Mouse (Mus musculus): ENCODE measurements around the gene Msrb2. TPM values are rescaled to one million over a fixed set of nuclear protein-coding genes. Genes with fewer than 3 reads are reported as not detected.

Gene Msrb2
- polyA plus RNA-seq, 1 experiment from 2014 or later: 27.2 TPM

GRCm38 (mm10) chr2:19422226-19422625 is 51.0 kb downstream of the Msrb2 start:
- no peak overlapping the region for H3K4me3 ChIP-seq (ENCODE audit: low read depth, low read length)
- ATAC-seq (no peak), DNase-seq (ENCODE audit: low spot score) (no peak)
- H3K36me3 ChIP-seq (ENCODE audit: insufficient read depth, low read length): no peaks in the 10 kb centered on the region
- no peak overlapping the region for H3K9ac ChIP-seq (replicated peaks; ENCODE audit: low read depth)
- H3K27ac ChIP-seq (ENCODE audit: low read length): no peak overlapping the region
- no peaks in the 10 kb centered on the region for H3K4me1 ChIP-seq (ENCODE audit: insufficient read depth, low read depth, low read length)
- TF ChIP-seq CTCF (IDR thresholded peaks at IDR 0.05) (no peak), EP300 (IDR thresholded peaks at IDR 0.05) (no peak)
- no peak overlapping the region for H3K4me2 ChIP-seq (replicated peaks; ENCODE audit: low read depth, low read length)
- no peaks in the 10 kb centered on the region for H3K27me3 ChIP-seq (replicated peaks; ENCODE audit: insufficient read depth, low read length)
- H3K9me3 ChIP-seq (ENCODE audit: low read length): no peaks in the 10 kb centered on the region

- Histone ChIP-seq H3K4me1 (ENCODE audit: insufficient read depth, low read depth, low read length) (no peaks in the 10 kb centered on the region), H3K9ac (replicated peaks; ENCODE audit: low read depth) (no peak overlapping the region), H3K4me3 (ENCODE audit: low read depth, low read length) (no peak overlapping the region), H3K9me3 (ENCODE audit: low read length) (no peaks in the 10 kb centered on the region), H3K27ac (ENCODE audit: low read length) (no peak overlapping the region), H3K27me3 (replicated peaks; ENCODE audit: insufficient read depth, low read length) (no peaks in the 10 kb centered on the region), H3K36me3 (ENCODE audit: insufficient read depth, low read length) (no peaks in the 10 kb centered on the region), H3K4me2 (replicated peaks; ENCODE audit: low read depth, low read length) (no peak overlapping the region)
- DNase-seq (ENCODE audit: low spot score) (no peak), ATAC-seq (no peak)
- TF ChIP-seq EP300 (IDR thresholded peaks at IDR 0.05): no peak
- no peak for TF ChIP-seq CTCF (IDR thresholded peaks at IDR 0.05)
- 74% methylated on average over 6 of the region's 6 CpGs for WGBS
Observed at GRCm38 (mm10) chr2:19423086-19423485, 51.8 kb downstream of the Msrb2 start.

GRCm38 (mm10) chr2:19429031-19429430 is 57.8 kb downstream of the Msrb2 start:
- Histone ChIP-seq H3K4me3 (ENCODE audit: low read depth, low read length) (no peak overlapping the region), H3K4me2 (replicated peaks; ENCODE audit: low read depth, low read length) (no peak overlapping the region), H3K27ac (ENCODE audit: low read length) (no peak overlapping the region), H3K4me1 (ENCODE audit: insufficient read depth, low read depth, low read length) (no peaks in the 10 kb centered on the region), H3K9ac (replicated peaks; ENCODE audit: low read depth) (no peak overlapping the region), H3K9me3 (ENCODE audit: low read length) (no peaks in the 10 kb centered on the region), H3K27me3 (replicated peaks; ENCODE audit: insufficient read depth, low read length) (peaks cover 37% of the 10 kb centered on the region), H3K36me3 (ENCODE audit: insufficient read depth, low read length) (no peaks in the 10 kb centered on the region)
- TF ChIP-seq EP300 (IDR thresholded peaks at IDR 0.05) (no peak), CTCF (IDR thresholded peaks at IDR 0.05) (no peak)
- 4% methylated on average over 10 of the region's 10 CpGs for WGBS
- ATAC-seq (no peak), DNase-seq (ENCODE audit: low spot score) (peak; percentile 72)

GRCm38 (mm10) chr2:19429691-19430690 is 58.8 kb downstream of the Msrb2 start:
- Histone ChIP-seq H3K9me3 (ENCODE audit: low read length) (no peaks in the 10 kb centered on the region), H3K4me2 (replicated peaks; ENCODE audit: low read depth, low read length) (no peak overlapping the region), H3K4me3 (ENCODE audit: low read depth, low read length) (no peak overlapping the region), H3K27me3 (replicated peaks; ENCODE audit: insufficient read depth, low read length) (peaks cover 39% of the 10 kb centered on the region), H3K9ac (replicated peaks; ENCODE audit: low read depth) (no peak overlapping the region), H3K27ac (ENCODE audit: low read length) (no peak overlapping the region), H3K36me3 (ENCODE audit: insufficient read depth, low read length) (no peaks in the 10 kb centered on the region), H3K4me1 (ENCODE audit: insufficient read depth, low read depth, low read length) (no peaks in the 10 kb centered on the region)
- no peak for ATAC-seq
- no peak for TF ChIP-seq EP300 (IDR thresholded peaks at IDR 0.05)
- TF ChIP-seq CTCF (IDR thresholded peaks at IDR 0.05): no peak
- WGBS: 5% methylated on average over 31 of the region's 31 CpGs
- no peak for DNase-seq (ENCODE audit: low spot score)

GRCm38 (mm10) chr2:19430746-19431145 is 59.5 kb downstream of the Msrb2 start:
- no peak overlapping the region for H3K4me3 ChIP-seq (ENCODE audit: low read depth, low read length)
- peaks cover 41% of the 10 kb centered on the region for H3K27me3 ChIP-seq (replicated peaks; ENCODE audit: insufficient read depth, low read length)
- H3K36me3 ChIP-seq (ENCODE audit: insufficient read depth, low read length): no peaks in the 10 kb centered on the region
- ATAC-seq (no peak), DNase-seq (ENCODE audit: low spot score) (no peak)
- H3K9ac ChIP-seq (replicated peaks; ENCODE audit: low read depth): no peak overlapping the region
- TF ChIP-seq CTCF (IDR thresholded peaks at IDR 0.05) (no peak), EP300 (IDR thresholded peaks at IDR 0.05) (no peak)
- WGBS: under 1% methylated on average over 33 of the region's 33 CpGs
- H3K4me1 ChIP-seq (ENCODE audit: insufficient read depth, low read depth, low read length): no peaks in the 10 kb centered on the region
- no peaks in the 10 kb centered on the region for H3K9me3 ChIP-seq (ENCODE audit: low read length)
- no peak overlapping the region for H3K27ac ChIP-seq (ENCODE audit: low read length)
- H3K4me2 ChIP-seq (replicated peaks; ENCODE audit: low read depth, low read length): no peak overlapping the region

GRCm38 (mm10) chr2:19431186-19431585 is 59.9 kb downstream of the Msrb2 start:
- H3K9ac ChIP-seq (replicated peaks; ENCODE audit: low read depth): no peak overlapping the region
- peaks cover 41% of the 10 kb centered on the region for H3K27me3 ChIP-seq (replicated peaks; ENCODE audit: insufficient read depth, low read length)
- H3K4me1 ChIP-seq (ENCODE audit: insufficient read depth, low read depth, low read length): no peaks in the 10 kb centered on the region
- DNase-seq (ENCODE audit: low spot score): no peak
- ATAC-seq: no peak
- H3K36me3 ChIP-seq (ENCODE audit: insufficient read depth, low read length): no peaks in the 10 kb centered on the region
- no peak overlapping the region for H3K4me2 ChIP-seq (replicated peaks; ENCODE audit: low read depth, low read length)
- 2% methylated on average over 17 of the region's 18 CpGs for WGBS
- TF ChIP-seq CTCF (IDR thresholded peaks at IDR 0.05) (peak; percentile 32), EP300 (IDR thresholded peaks at IDR 0.05) (no peak)
- H3K27ac ChIP-seq (ENCODE audit: low read length): no peak overlapping the region
- no peaks in the 10 kb centered on the region for H3K9me3 ChIP-seq (ENCODE audit: low read length)
- no peak overlapping the region for H3K4me3 ChIP-seq (ENCODE audit: low read depth, low read length)

Data from lung, postnatal 0 days (tissue).